Mouse (Mus musculus) megakaryocyte, embryonic 14.5 days (primary cell): ENCODE measurements around the gene Psmb7. TPM values are rescaled to one million over a fixed set of nuclear protein-coding genes. Genes with fewer than 3 reads are reported as not detected.

Source experiments
- H3K27me3 ChIP-seq: replicated peaks from 2 replicates; pipeline ENCODE3; 2012; ENCODE audit warnings: inconsistent platforms
- H3K36me3 ChIP-seq: replicated peaks from 2 replicates; pipeline ENCODE3; 2012; ENCODE audit warnings: low read length, inconsistent platforms, mixed read lengths
- H3K4me1 ChIP-seq: 2 replicates; pipeline ENCODE4 v1.6.1; 2012; ENCODE audit warnings: inconsistent platforms
- H3K4me3 ChIP-seq: replicated peaks from 2 replicates; pipeline ENCODE3; 2012; ENCODE audit warnings: moderate library complexity, mild to moderate bottlenecking, inconsistent platforms
- H3K9me3 ChIP-seq: 2 replicates; pipeline ENCODE4 v1.6.1; 2012; ENCODE audit warnings: inconsistent platforms
- FLI1 ChIP-seq: IDR thresholded peaks from 2 replicates; pipeline ENCODE4 v1.6.1; 2012; ENCODE audit warnings: low read length, inconsistent platforms, mixed read lengths
- GATA1 ChIP-seq: IDR thresholded peaks from 3 replicates; pipeline ENCODE4 v1.6.1; 2012; ENCODE audit warnings: mixed read lengths, low read length, inconsistent platforms, borderline replicate concordance
- polyA plus RNA-seq: library from polyadenylated mRNA; stranded (reverse); fragments of >175 nt; gene quantifications from 2 replicates; pipeline ENCODE4 v1.2.3, GENCODE M21; 2012; ENCODE audit warnings: low replicate concordance; ENCODE audit not compliant: insufficient read depth

Gene Psmb7
- polyA plus RNA-seq, 1 experiment, result 12.4 TPM

GRCm38 (mm10) chr2:38540666-38541065 is 103.2 kb downstream of the Psmb7 start:
- Histone ChIP-seq H3K4me3 (no peak overlapping the region), H3K27me3 (peaks cover 85% of the 10 kb centered on the region), H3K4me1 (peaks cover 38% of the 10 kb centered on the region), H3K36me3 (no peaks in the 10 kb centered on the region), H3K9me3 (no peaks in the 10 kb centered on the region)
- TF ChIP-seq FLI1 (no peak), GATA1 (no peak)

- Histone ChIP-seq H3K27me3 (peaks cover 86% of the 10 kb centered on the region), H3K9me3 (no peaks in the 10 kb centered on the region), H3K4me1 (peaks cover 48% of the 10 kb centered on the region), H3K4me3 (no peak overlapping the region), H3K36me3 (no peaks in the 10 kb centered on the region)
- TF ChIP-seq FLI1 (no peak), GATA1 (no peak)
These were observed 104.2 kb downstream of the Psmb7 start for GRCm38 (mm10) chr2:38539677-38540076.

Other genes with a start within 250 kb of the Psmb7 start
- 4.4 and 7.3 TPM in 2 replicates for gene Nek6, start 132.4 kb downstream of the Psmb7 start, polyA plus RNA-seq
- gene Nr5a1, start 70.5 kb upstream of the Psmb7 start, polyA plus RNA-seq, result not detected in 2 replicates